Mouse (Mus musculus) layer of hippocampus, postnatal 36 days (tissue): ENCODE results near the gene Tas2r126. TPM values are rescaled to one million over a fixed set of nuclear protein-coding genes. Genes with fewer than 3 reads are reported as not detected.

ENCODE experiments used
- total RNA-seq, 2 experiments: library from RNA; stranded (reverse); gene quantifications; 2 replicates each; pipeline ENCODE4 v1.2.3; 2021

Tas2r126 gene
- total RNA-seq, 2 experiments from 2014 or later: not detected

Other genes with a start within 250 kb of the Tas2r126 start
- not detected for gene Tas2r144, start 219.2 kb upstream of the Tas2r126 start, total RNA-seq
- 1 to 10 TPM; 9.5 to 9.6 TPM for gene Gstk1, start 188.6 kb upstream of the Tas2r126 start, total RNA-seq
- not detected for gene Tmem139, start 172.6 kb upstream of the Tas2r126 start, total RNA-seq
- 10 to 100 TPM; 20.6 to 23.7 TPM for gene Casp2, start 169.6 kb upstream of the Tas2r126 start, total RNA-seq
- 1 to 10 TPM; 2.7 to 3.6 TPM for gene Clcn1, start 147.8 kb upstream of the Tas2r126 start, total RNA-seq
- 10 to 100 TPM; 76.2 to 77.0 TPM for gene Fam131b, start 109.9 kb upstream of the Tas2r126 start, total RNA-seq
- 10 to 100 TPM; 42.8 to 45.0 TPM for gene Zyx, start 84.9 kb upstream of the Tas2r126 start, total RNA-seq
- gene Epha1, start 61.3 kb upstream of the Tas2r126 start, total RNA-seq: under 1 TPM in 1 of 2 experiments, not detected in 1; 0.15 TPM
- under 1 TPM in 1 of 2 experiments, not detected in 1; 0.40 TPM for gene Tas2r143, start 34.3 kb upstream of the Tas2r126 start, total RNA-seq
- not detected for gene Tas2r135, start 29.1 kb upstream of the Tas2r126 start, total RNA-seq
- not detected for gene Olfr458, start 30.7 kb downstream of the Tas2r126 start, total RNA-seq
- not detected for gene Olfr457, start 41.8 kb downstream of the Tas2r126 start, total RNA-seq
- not detected for gene Olfr456, start 52.7 kb downstream of the Tas2r126 start, total RNA-seq
- gene Olfr455, start 113.1 kb downstream of the Tas2r126 start, total RNA-seq: not detected
- gene Tcaf3, start 163.2 kb downstream of the Tas2r126 start, total RNA-seq: not detected
- gene Tcaf2, start 210.7 kb downstream of the Tas2r126 start, total RNA-seq: under 1 TPM; 0.56 to 0.62 TPM